Mouse (Mus musculus) splenic B cell, adult 2 months (primary cell): ENCODE measurements around the gene Arhgdib.

Source experiments
- DNase-seq: peaks from one replicate; pipeline ENCODE4 v3.0.0-alpha.2; 2011; ENCODE audit warnings: low read depth, low spot score
- H3K27me3 ChIP-seq: 2 replicates; pipeline ENCODE4 v1.6.1; 2012; ENCODE audit warnings: mild to moderate bottlenecking, low read length, moderate library complexity, mixed read lengths; ENCODE audit not compliant: control insufficient read depth, poor library complexity, insufficient read depth, severe bottlenecking
- H3K36me3 ChIP-seq: 2 replicates; pipeline ENCODE4 v1.6.1; 2012; ENCODE audit warnings: mild to moderate bottlenecking, low read length, moderate library complexity, mixed read lengths; ENCODE audit not compliant: control insufficient read depth, poor library complexity, insufficient read depth, severe bottlenecking

Arhgdib gene

DNA sequence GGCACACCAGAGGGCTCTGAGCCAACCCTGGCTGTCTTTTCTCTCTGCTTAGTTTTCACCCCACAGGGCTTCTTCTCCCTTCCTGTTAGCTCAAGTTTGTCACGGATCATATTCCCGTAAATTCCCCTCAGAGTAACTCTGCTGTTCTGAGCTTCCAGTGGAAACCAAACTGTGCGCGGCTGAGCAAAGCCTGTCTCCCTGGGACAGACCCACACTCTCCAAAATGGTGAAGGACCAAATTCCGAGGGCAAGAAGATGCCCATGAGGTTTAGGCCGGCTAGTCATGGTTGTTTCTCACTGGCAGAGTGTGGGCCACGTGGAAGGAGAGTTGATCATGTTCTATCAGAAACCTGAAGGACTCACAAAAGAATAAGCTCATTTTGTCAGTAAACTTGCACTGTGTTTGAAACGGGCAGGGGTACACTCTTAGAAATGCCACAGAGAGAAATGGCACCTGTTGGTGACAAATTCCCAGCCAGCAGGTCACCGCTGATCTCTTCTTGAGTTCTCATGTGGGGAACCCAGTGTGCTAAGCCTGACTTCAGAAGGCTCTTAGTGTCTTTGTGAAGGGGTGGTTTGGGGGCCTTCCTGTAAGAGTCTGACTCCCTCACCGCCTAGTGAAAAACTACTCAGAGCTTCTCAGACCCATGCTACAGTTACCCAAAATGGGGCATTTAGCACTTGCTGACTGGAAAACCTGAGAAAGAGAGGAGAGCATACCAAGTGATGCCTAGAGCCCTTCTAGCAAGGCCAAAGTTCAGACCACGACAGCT lies 1.3 kb downstream of the Arhgdib start:
- Histone ChIP-seq H3K27me3 (no peaks in the 10 kb centered on the region), H3K36me3 (peaks cover 2% of the 10 kb centered on the region)
- DNase-seq: peak; percentile 59

DNA sequence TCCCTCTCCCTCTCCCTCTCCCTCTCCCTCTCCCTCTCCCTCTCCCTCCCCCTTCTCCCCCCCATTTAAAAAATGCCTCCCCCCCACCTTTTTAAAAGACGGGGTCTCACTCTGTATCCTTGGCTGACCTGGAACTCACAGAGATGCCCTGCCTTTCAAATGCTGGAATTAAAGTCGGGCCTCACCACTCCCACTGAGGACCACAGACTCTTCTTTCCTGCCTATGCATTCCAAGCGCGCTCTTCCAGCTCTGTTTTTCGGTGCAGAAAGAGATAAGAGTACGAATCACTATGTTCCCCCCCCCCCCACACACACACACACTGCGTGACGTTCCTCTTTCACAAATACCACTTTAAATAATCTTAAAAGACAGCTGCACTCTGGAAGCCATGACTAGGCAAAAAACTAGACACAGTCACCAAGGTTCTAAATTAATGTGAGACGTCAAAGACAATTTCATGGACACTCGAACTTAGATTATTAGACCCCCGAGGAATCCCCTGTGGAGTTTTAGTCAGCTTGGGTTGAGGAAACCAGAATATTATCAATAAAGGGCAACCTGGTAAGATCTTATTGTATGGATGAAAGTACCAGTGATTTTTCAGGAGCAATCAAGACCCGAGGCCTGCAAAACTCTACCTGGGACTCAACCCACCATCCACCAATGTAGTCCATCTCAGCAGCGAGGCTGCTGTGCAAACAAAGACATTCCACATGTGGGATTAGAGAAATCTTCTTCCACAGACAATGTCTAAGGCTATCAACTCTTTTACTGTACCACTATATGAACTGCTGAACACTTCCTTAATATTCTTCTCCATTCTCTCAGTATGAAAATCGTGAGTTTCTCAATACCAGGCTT lies 2.1 kb downstream of the Arhgdib start:
- Histone ChIP-seq H3K27me3 (no peaks in the 10 kb centered on the region), H3K36me3 (peaks cover 8% of the 10 kb centered on the region)
- DNase-seq: peak; percentile 54

DNA sequence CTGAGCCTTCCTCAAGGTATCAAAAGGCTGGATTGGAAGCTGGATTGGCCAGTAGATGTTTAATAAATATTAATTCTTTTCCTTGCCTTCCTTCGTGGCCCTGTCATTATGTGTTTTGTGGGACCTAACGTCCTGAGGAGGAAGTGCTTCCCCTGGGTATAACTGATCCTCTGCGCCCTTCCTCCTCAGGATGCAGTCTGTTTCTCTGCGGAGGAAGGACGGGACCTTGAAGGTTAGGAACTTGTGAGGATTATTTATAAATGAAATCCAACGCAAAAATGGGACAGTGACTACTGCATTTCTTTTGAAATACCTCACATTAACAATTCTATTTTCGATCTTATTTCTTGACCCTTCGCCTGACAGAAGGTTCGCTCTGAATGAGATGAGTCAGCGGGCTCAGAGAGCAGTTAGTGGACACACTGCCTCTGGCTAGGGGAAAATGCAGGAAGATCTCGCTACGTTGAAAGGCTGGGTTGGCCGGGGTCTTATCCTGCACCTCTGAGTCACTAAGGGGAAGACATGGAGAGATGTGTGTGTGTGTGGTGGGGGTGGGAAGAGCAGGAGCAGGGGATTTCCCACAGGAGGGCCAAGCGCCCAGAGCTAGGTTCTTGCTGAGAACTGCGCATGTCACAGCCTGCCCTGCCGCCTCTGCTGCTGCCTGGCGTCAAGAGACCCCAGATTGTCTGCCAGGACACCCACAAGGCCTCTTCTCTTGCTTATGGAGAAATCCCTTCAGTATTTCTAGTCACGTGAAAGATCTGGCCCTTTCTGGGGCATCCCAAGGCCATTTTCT lies 3.2 kb downstream of the Arhgdib start:
- peak; percentile 56 for DNase-seq
- Histone ChIP-seq H3K36me3 (peaks cover 8% of the 10 kb centered on the region), H3K27me3 (no peaks in the 10 kb centered on the region)

DNA sequence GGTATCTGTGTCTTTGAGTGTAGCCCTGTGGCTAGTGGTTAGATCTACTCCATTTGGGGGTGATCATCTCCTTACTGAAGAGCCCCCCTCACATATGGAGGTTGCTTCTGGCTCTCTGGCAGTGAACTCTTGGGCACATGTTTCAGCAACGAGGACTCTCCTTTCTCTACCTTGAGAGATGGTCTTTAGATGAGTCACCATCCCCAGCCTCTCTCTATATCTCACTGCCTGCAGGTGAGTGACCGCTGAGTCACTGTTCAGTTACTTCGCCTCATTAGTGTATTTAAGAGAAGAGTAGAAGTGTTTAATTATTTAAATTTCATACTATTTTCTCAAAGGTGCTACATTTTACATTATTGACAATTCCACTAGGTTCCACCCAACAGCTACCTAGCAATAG lies 4.6 kb downstream of the Arhgdib start:
- Histone ChIP-seq H3K36me3 (peaks cover 14% of the 10 kb centered on the region), H3K27me3 (no peaks in the 10 kb centered on the region)
- no peak for DNase-seq

GRCm38 (mm10) chr6:136936361-136936760 lies 5.3 kb downstream of the Arhgdib start:
- H3K36me3 ChIP-seq: peaks cover 16% of the 10 kb centered on the region
- no peak for DNase-seq

GRCm38 (mm10) chr6:136935233-136935632 lies 6.5 kb downstream of the Arhgdib start:
- no peaks in the 10 kb centered on the region for H3K27me3 ChIP-seq

More at GRCm38 (mm10) chr6:136936361-136936760, 5.3 kb downstream of the Arhgdib start:
- no peaks in the 10 kb centered on the region for H3K27me3 ChIP-seq

GRCm38 (mm10) chr6:136934068-136934467 lies 7.6 kb downstream of the Arhgdib start:
- peaks cover 21% of the 10 kb centered on the region for H3K36me3 ChIP-seq
- no peak for DNase-seq
- no peaks in the 10 kb centered on the region for H3K27me3 ChIP-seq

More at GRCm38 (mm10) chr6:136935233-136935632, 6.5 kb downstream of the Arhgdib start:
- no peak for DNase-seq
- peaks cover 21% of the 10 kb centered on the region for H3K36me3 ChIP-seq

DNA sequence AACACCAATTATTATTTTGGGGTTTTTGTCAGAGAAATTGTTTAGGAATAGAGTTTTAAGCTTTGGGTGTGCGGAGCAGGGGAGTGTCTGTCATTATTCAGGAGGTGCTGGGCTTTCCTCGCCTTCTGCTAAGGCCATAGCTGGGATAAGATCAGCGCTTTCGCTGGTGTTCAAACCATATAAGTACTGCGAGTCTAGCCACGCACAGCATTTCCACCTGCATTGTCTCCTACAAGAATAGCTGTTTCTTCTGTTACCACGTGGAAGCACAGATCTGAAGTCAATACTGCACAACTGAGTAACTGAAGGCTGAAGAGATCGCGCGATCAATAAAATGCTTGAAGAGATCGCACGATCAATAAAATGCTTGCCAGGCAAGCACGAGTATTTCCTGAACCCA lies 10.5 kb downstream of the Arhgdib start:
- Histone ChIP-seq H3K27me3 (no peaks in the 10 kb centered on the region), H3K36me3 (peaks cover 39% of the 10 kb centered on the region)
- DNase-seq: no peak

DNA sequence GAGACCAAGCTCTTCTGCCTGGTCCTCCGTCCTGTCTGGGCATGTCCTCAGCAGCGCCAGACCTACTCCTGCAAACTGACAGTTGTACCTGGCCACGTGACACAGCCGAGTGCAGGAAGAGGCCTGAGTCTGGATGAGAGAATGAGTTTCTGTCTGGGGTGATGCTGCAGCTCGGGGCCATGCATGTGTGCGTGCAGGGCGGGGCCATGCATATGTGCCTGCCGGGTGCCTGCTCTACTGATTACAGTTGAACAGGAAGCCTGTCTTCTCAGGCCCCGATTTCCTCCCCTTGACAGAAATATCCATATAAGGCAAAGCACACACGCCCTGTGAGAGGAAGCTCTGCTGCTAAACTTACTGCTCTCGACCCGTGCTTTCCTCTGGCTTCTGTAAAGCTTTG lies 11.0 kb downstream of the Arhgdib start:
- peak; percentile 91 for DNase-seq
- no peaks in the 10 kb centered on the region for H3K27me3 ChIP-seq

GRCm38 (mm10) chr6:136927626-136928025 lies 14.1 kb downstream of the Arhgdib start:
- Histone ChIP-seq H3K27me3 (no peaks in the 10 kb centered on the region), H3K36me3 (peaks cover 42% of the 10 kb centered on the region)
- no peak for DNase-seq

More for the DNA sequence above, 11.0 kb downstream of the Arhgdib start:
- peaks cover 42% of the 10 kb centered on the region for H3K36me3 ChIP-seq

DNA sequence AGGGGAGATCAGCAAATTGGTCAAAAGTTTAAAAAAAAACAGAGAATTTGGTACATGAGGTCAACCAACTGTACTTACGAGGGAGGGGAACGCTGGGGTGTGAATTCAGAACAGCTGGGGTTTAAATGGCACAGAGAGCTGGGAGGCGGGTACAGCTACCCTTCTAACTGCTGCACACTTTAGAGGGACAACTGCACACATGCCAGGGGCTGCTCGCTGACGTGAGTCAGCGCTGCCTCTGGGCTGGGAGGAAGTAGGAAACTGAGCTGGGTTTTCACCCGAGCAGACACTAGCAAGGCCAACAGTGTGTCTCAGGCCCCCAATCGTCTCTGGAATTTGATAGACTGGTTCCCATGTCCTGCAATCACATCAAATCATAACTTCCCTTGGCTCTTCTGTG lies 16.6 kb downstream of the Arhgdib start:
- peaks cover 37% of the 10 kb centered on the region for H3K36me3 ChIP-seq
- DNase-seq: no peak
- H3K27me3 ChIP-seq: no peaks in the 10 kb centered on the region

- Histone ChIP-seq H3K27me3 (no peaks in the 10 kb centered on the region), H3K36me3 (peaks cover 34% of the 10 kb centered on the region)
- no peak for DNase-seq
Observed at GRCm38 (mm10) chr6:136923532-136923931, 18.2 kb downstream of the Arhgdib start, which contains the start of gene Pde6h. TSS of gene Pde6h (plus strand) at chr6:136923832.

- Histone ChIP-seq H3K36me3 (peaks cover 28% of the 10 kb centered on the region), H3K27me3 (no peaks in the 10 kb centered on the region)
- DNase-seq: no peak
Observed at GRCm38 (mm10) chr6:136922871-136923270, 18.8 kb downstream of the Arhgdib start.

DNA sequence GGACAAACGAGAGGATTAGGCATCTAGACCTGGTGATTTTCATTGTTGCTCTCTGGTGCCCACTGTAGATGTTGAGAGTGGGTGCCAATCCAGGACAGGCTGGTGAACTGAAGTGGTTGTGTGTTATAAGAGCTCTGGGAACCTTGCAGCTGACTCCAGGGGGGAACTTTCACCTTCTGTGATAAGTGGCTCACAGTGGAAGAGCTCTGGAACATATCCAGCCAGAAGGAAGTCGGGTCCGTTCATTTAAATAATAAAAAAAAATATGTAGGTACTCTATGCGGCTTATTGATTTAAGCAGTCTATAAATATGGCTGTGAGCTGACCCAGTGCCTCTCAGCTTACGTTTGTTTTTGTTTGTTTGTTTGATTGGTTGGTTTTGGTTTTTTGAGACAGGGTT lies 19.6 kb downstream of the Arhgdib start, which contains the start of gene Erp27:
Erp27 (minus strand) TSS at position 101 of the 400 bp plus-strand sequence.
- Histone ChIP-seq H3K36me3 (peaks cover 23% of the 10 kb centered on the region), H3K27me3 (no peaks in the 10 kb centered on the region)
- DNase-seq: no peak
